Mouse (Mus musculus): ENCODE data around the gene Zcchc13.
"Not testable (repeated sequence)": the region's sequence is repeated elsewhere in the genome, so short reads cannot be mapped to it uniquely, and the experiment has no call there.

Zcchc13 gene

DNA sequence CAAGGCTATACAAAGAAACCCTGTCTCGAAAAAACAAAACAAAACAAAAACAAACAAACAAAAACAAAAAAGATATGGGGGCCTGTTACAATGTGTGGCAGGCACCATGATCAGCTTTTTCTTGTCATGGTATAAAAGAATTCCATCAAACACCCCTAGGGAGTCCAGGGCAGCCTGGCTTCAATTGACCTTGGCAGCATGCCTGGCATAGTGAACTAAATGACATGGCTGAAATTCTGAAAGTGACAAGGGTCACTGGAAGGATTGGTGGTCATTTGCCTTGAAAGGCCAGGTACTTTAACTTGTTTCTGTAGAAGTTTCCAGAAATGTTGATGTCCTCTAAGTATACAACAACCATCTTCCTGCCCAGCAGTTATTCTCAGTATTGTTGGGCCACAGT lies 13.9 kb downstream of the Zcchc13 start:
- DNase-seq (ENCODE audit: low read depth, low spot score) = no peak

DNA sequence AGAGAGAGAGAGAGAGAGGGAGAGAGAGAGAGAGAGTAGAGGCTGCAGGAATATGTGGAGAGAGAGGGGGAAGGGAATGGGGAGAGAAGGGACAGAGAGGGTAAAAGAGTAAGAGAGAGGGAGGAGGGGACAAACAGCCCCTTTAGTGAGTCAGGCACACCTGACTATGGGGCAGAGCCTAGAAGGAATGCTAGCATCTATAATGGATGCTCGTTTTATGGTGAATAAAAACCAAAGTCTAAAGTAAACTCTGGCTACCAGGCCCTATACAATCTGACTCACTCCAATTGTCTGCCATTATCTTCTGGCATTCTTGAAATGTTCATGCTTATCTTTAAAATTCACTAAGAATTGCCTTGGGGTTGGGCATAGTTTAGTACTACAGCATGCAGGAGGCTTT lies 21.7 kb downstream of the Zcchc13 start:
- DNase-seq (ENCODE audit: low read depth, low spot score) = no peak

DNA sequence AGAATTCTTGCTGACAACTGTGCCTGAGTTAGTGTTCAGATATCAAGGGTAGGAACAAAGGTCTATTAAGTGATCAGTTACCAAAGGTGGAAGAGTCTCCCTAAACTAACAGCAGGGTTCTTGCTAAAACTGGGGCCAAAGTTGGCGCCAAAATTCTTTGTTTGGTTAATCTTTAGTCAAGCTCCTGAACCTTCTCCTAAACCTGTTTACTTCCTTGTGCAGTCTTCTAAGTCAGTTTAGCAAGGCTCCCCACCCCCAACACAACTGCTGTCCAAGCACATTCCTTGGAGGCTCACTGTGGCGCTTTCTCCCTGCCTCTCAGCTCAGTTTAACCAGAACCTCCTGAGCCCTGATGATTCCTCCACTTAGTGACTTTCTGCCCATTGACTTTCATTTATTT lies 22.6 kb downstream of the Zcchc13 start:
- DNase-seq (ENCODE audit: low read depth, low spot score) = no peak

DNA sequence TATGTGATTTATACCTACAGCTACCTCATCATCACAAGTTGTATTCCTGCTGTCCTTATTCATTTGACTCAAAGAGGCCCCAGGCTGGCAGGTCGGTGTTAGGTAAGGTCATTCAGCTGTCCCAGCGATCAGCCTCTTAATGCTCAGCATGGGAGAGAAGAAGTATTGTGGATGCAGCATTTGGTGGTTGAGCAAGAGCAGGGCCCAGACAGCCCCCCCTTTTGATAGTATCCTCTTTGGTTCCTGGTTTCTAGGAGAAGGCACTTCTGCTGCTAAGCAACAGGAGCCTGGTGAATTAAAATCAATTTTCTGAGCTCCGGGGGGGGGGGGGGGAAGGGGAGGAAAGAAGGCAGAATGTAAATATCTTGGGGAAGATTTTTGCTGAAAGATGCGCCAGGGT lies 28.6 kb downstream of the Zcchc13 start:
- no peak for DNase-seq (ENCODE audit: low read depth, low spot score)

DNA sequence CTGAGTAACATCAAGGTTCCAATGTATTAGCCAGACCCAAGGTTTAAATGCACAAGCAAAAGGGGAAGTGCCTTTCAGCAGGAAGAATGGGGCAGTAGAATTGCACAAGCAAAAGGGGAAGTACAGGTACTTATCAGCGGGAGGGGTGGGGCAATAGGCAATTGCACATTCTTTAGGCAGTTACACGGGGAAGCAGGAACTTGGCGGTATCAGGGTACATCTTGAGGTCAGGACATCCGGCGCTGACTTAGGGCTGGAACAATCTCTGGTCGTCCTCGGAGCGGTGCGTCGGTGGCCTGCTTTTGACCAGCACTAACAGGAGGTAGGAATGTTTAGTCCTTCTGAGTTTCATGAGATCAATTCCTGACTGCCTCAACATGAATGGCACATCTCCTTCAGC lies 34.1 kb downstream of the Zcchc13 start:
- not testable (repeated sequence) for DNase-seq (ENCODE audit: low read depth, low spot score)

DNA sequence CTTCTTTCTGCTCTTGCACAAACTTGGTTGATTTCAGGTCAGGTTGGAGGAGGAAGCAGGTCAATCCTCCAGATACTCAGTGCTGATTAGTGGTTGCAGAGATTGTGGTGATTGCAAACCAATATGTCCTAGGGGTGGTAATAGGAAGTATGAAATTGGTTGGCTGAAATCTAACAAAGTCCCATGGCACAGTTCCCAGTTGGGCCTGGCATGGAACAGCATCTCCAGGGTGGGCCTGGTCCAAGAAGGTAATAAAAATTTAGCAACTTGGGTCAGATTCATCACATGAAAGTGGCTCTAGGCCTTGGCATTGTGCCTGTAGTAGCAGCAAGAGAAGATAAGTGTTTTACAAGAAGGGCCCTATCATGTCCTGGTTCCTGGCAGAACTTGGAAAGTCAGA lies 39.9 kb downstream of the Zcchc13 start:
- no peak for DNase-seq (ENCODE audit: low read depth, low spot score)

DNA sequence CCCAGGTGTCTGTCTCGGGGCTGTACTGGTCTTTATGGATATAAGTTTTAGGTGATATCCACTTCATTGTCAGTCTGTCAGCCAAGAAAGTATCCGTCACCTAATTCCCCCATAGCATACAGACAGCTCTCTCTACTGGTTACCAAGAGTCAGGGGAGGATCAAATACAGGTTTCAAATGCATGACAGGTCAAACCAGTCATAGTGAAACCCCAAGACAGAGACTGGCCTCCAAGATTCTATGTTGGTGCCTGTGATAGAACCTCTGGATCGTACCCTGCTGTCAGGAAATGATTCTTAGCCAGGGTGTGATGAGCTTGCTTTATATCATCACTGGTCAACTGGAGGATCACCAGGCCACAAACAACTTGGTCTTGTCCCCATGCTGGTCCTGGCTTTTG lies 43.4 kb downstream of the Zcchc13 start:
- no peak for DNase-seq (ENCODE audit: low read depth, low spot score)

DNA sequence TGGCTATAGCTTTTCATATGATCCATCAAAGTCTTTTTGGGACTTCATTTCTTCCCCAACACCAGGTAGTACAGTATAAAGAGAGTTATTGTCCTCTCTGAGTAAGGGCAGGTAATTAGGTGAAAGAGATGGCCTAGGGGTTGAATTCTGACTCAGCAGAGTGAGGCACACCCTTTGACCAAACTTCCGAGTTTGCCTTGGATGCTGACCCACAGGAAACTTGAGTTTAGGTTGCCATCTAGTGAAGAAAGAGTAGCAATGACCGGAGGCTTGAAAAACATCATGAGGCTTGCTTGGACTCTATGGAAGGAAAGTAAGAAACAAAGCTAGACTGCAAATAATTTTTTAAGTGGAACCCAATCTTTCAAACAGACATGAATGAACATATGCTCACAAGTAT lies 44.3 kb downstream of the Zcchc13 start:
- peak; percentile 14 for DNase-seq (ENCODE audit: low read depth, low spot score)

Data from ES-CJ7 (cell line).